Mouse (Mus musculus) megakaryocyte progenitor cell, adult 5-6 weeks (primary cell): ENCODE results near the gene Ano7. TPM values are rescaled to one million over a fixed set of nuclear protein-coding genes. Genes with fewer than 3 reads are reported as not detected.

Source experiments
- ATAC-seq: replicated peaks from 2 replicates; pipeline ENCODE4 v1.8.0; 2016; ENCODE audit warnings: mild to moderate bottlenecking, moderate TSS enrichment, inconsistent platforms; ENCODE audit not compliant: poor library complexity
- total RNA-seq, 2 experiments: library from RNA; stranded (forward) in 1 of 2; stranded (reverse) in 1 of 2; fragments of 157-497, 149-512 nt in 1 of 2; fragments of 200-1000 nt in 1 of 2; gene quantifications; 2 replicates each; pipeline versions ENCODE4 v1.2.3 to v1.2.4; 2015 to 2017

Ano7 gene
- total RNA-seq (2015): 0.05 and 1.1 TPM in 2 replicates
- 0.33 TPM in 1 of 2 replicates, not detected in the other for total RNA-seq (2017)

DNA sequence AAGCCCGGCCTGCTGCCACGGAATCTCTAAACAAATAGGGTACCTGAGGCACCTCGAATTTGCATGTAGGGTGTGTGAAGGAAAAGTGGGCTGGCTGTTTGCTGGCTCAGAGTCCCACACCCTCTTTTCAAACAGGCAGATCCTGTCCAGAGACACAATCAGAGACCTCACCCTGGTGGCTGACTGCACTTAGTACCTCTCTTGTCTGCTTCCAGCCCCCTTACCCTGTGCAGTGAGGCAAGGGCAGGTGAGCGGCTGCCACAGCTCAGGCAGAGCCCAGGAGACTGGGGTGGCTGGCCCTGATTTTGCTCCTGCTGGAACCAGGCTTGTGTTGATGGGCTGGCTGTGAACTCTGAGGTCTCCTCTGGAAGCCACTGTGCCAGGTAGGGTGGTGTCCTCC, at the start of gene Ano7:
Ano7 (plus strand) TSS at position 266 of the 400 bp plus-strand sequence.
- no peak for ATAC-seq

DNA sequence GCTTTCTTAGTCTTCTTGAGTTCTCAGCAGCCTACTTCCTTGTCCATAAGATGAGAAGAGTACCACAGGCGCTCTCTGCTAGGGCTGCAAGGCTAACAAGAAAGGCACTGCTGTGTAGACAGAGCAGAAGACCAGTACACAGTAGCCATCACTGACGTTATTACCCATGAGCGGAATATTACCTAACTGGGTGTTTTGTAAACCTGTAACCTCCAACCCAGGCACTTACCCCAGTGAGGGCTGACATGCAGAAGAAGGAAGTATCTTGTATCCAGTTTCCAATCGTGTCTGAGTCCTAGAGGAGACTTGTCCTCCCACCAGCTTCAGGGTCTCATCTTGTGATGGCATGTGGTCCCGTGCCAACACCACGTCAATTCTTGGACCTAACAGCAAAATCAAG, 49.8 kb upstream of the Ano7 start:
- peak; percentile 73 for ATAC-seq

DNA sequence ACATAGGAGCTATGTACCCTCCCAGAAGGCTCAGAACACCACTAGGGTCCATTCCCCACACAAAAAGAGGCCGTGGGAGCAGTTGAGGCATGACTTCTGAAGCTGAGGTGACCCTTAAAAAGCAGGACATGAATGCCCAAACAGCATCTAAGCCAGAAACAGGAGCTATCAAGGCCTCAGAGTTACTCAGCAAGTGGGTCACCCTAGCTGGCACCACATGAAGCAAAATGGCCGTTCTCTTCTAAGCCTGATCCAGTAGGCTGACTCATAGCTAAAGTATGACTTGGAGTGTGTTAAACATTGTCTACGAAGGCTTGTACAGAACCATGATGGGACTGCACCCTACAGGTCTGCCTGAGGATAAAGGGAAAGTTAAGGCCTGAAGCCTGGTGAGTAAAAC, 47.3 kb upstream of the Ano7 start:
- no peak for ATAC-seq

DNA sequence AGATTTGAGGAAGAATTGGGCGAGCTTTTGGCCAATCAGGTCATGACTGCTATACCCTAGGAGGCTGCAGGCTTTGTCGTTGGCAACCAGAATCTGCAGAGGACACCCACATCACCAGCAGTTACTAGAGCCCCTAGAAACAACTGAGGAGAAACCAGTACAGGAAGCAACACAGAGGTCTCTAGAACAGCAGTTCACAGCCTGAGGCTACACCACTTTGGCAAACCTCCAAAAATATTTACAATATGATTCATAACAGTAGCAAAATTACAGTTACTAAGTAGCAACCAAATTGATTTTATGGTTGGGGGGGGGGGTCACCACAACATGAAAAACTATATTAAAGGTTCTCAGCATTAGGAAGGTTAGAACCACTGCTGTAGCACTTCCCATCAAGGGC, 39.1 kb upstream of the Ano7 start:
- no peak for ATAC-seq

DNA sequence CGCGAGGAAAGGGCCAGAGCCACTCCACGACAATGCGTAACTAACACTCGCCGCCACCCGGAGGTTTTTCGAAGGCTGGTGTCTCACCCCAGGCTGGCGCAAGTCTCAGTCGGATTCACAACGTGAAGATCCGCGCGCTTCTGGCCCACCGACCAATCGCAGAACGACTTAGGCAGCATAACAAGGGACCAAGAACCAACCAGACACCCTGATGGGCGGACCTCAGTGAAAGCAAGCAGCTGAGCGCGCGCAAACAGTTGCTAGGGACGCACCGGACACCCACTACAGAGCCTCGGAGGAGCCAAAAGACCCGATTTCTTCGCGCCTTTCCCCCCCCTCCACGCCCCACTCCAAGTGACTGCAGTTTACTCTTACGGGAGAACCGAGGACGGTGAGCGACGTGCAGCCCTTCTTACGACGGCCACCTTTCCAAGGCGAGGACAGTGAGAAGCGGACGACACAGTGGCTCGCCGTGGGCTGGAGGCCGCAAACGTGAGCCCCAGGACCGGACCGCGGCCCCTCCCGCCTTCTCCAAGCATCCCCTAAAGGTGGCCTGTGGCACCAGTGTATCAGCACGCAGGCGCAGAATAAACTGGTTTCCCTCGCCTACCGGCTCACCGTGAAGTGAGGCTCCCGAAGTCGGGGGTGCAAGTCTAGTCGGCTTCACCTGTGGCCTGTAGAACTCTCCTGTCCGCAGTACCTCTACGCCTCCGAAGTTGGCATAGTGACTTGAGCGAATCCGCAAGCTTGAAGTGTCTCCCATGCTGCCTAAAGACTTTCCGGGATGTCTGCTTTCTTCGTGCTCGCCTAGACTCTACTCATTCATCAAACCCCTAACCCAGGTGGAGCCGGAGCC, 30.9 kb upstream of the Ano7 start, which contains the start of the genes Ppp1r7 and Pask:
Ppp1r7 (plus strand) TSS at position 207 of the 856 bp plus-strand sequence.
Pask (minus strand) TSS at position 835 of the 856 bp plus-strand sequence.
- peak; percentile 89 for ATAC-seq

DNA sequence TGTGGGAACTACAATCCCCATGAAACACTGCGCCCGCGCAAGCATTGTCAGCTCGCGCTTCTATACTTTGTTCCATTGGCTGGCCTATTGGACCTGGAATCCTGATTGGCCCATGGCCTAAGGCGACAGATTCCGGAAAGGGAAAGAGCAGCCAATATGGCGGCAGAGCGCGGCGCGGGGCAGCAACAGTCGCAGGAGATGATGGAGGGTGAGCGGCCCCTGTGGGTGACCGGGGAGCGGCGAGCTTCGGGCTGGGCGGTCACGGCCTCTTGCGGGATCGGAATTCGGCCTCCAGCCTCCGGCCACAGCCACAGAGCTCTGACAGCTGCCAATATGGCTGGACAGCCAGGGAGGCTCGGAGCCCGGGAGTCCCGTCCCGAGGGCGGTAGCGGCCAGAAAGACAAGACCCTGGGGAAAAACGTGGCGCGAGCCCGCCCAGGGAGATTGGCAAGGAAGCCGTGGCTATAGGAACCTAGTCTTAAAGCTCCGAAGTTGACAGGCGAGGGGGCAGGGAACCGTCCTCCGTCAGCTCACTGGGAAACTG, 30.2 kb upstream of the Ano7 start:
- ATAC-seq: peak; percentile 85

DNA sequence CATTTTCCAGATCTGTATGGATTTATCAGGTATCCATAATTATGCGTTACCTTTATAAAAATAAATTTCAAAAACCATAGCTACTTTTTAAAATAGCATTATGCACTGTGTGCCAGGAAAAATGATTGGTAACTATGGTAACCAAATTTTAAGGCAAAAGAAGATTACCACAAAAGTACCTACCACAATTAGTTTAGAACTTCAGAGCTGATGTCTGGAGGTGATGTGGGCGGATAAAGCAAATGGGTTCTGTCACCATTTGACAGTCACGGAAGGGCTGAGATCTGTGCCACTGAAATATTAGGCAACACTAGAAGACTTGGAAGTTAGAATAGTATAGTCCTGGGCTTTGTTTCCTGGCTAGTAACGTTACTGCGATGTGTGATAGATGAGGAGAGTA, 26.6 kb upstream of the Ano7 start:
- ATAC-seq: no peak

DNA sequence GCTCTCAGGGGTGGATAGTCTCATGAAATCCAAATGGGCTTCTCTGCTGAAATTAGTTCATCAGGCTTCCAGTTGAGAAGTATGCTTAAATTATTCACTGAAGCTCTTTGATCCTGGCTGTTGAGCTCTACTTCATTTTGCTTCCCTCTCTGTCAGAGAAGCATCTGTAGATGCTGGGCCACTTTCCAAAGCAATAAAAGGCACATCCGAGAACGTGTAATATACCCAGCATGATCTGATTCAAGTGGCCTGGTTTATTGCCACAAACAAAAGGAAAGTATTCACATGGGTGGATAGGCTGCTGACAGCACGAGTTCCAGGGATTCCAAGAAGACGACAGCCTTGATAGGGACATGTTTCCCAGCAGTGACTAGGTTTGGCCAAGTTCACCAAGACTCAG, 24.0 kb upstream of the Ano7 start:
- ATAC-seq: no peak

DNA sequence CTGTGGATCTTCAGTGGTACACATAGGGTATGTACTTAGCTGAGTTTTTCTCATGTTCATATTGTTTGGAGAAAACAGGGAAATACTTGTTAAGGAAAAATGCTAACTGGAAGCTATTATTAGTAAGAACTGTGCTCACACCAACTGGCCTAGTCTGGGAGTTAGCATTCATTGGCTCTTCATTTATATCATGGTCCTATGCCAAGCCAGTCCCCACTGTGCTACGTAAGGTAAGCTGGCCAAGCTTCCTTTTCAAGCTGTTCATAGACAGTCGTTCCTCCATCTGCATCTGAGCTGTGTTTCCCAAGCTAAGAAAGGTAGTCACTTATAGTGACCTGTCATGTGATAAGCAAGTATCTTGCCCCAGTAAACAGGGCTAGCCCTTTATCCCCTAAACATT, 21.0 kb upstream of the Ano7 start:
- no peak for ATAC-seq

DNA sequence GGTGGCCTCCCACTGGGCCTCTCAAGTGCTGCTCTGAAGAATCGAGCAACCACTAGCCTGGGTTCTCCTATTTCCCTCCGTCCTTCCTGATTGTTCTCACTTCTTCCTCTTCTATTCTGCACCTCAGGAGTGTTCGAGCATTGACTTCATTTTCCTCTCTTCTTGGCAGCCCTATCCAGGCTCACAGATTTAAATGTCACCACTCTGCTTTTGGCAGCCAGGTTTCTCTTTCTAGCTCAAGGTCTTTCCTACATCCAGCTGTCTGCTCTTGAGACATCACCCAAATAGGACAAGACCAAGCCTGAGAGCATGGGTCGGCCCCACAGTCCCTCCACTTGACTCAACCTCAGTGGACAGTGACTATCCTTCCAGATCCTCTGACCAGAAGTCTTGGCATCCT, 11.1 kb upstream of the Ano7 start:
- ATAC-seq: no peak

DNA sequence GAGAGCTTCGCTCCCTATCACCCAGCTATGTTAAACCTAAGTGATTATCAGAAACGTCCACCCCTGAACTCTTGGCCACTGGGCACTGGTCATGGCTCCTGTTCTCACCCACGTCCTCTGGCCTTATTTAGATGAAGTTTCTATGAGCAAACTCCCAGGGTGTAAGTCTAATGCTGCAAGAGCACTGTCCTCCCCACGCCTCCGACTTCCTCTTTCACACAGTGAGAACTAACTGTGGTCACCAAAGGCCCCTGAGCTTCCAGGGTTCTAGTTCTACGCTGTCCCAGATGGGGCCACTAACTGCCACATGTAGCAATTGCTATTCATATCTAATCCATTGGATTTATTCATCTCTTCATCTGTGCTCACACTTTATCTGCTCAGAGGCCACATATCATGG, 8.1 kb upstream of the Ano7 start:
- ATAC-seq: peak; percentile 65

DNA sequence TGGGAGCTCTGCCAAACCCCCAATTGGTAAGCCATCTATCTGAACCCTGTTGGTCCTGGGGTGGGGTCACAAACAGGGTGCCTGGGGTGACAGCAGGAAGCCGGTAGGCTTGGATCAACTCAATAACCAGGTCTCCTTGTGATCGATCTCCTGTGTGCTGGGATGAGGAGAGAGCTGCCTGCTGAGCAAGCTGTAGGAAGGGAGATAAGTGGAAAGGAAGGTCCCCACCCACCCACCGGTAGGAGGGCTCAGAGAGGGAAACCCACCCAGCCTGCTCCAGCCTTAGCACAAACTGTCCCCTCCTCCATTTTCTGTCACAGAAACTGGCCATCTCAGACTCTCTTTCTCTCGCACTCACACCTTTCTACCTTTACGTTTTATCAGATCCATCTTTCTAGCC, 3.6 kb downstream of the Ano7 start:
- no peak for ATAC-seq

DNA sequence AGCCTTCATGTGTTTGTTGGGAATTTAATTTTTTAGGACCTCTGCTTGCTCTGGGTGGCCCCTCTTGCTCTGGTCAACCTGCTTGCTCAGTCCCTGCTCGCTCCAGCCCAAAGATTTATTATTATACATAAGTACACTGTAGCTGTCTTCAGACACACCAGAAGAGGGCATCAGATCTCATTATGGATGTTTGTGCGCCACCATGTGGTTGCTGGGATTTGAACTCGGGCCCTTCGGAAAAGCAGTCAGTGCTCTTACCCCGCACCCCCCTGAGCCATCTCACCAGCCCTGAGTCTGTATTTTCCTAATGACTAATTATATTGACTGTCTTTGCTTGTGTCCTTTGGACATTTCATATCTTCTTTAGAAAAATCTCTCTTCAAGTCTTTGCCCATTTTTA, 5.4 kb downstream of the Ano7 start:
- ATAC-seq: no peak

DNA sequence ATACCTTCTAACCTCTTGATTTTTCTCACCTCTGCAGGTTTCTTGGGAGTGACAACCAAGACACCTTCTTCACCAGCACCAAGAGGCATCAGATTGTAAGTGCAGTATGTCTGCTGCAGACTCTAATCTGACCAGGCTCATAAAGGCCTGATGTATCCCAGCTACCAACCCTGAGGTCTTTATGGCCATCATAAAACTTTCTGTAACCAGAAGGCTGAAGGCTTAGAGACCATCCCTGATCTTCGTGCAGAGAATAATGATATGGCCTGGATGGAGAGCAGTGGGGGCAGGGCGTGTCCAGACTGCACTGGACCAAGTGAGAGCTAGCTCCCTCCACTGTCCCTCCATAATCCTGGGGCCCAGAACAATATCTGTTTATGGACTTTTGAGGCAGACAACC, 13.5 kb downstream of the Ano7 start:
- no peak for ATAC-seq

DNA sequence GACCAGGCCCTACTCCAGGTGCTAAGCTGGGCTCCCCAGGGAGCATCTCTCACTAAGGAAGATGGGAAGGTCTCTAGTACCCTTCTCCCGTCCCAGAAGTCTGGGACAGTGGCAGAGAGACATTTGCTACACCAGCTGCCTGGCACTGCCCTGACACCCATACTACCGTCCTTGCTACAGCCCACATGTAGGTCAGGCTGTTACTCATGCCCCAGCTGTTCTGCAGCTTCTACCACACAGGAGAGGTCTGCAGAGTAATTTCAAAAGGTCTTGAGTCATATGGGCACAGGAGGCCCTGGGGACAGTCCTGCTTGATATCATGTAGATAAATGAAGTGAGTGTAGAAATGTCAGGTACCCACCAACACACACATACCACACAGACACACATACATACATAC, 15.2 kb downstream of the Ano7 start:
- ATAC-seq: no peak

DNA sequence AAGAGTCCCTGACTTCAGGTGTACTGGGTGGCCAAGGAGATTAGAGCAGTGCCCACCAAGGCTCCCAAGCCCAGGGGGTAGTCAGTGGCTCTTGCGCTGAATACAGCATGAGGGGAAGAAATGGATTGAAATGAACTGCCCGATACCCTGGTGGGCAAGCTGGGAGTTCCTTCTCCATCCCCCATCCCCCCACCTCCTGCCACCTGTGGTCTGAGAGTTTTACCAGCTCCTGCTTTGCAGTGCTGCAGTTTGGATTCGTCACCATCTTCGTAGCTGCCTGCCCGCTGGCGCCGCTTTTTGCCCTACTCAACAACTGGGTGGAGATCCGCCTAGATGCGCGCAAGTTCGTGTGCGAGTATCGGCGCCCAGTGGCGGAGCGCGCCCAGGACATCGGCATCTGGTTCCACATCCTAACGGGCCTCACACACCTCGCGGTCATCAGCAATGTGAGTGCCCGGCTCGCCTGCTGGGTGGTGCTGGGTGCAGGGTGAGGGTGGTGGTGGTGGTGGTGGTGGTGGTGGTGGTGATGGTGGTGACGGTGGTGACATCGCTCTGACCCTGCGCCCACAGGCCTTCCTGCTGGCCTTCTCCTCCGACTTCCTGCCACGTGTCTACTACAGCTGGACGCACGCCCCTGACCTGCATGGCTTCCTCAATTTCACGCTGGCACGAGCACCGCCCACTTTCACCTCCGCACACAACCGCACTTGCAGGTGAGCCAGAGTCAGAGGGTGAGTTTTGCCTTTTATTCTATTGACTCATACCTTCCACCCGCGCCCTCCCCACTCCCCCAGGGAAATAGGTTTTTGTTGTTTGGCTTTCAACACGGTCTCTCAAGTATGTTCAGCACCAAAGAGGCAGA, 27.7 kb downstream of the Ano7 start:
- ATAC-seq: peak; percentile 61

DNA sequence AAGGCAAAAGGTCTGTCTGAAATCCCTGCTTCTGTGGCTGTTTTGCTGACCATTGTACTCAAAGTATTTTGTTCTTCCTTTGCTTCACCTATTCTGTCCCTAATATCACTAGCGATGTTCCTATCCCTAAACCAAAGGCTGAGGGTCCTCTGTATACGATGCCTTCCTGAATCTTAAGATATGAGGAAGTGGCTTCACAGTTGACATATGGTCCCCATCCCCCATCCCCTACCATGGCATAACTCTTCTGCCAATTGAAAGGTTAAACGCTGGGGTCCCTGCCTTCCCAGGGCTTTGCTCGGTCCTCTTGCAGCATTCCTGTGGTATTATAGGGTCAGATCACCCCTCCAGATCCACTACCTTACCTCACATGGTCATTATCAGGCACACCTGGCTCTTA, 29.7 kb downstream of the Ano7 start:
- ATAC-seq: no peak

DNA sequence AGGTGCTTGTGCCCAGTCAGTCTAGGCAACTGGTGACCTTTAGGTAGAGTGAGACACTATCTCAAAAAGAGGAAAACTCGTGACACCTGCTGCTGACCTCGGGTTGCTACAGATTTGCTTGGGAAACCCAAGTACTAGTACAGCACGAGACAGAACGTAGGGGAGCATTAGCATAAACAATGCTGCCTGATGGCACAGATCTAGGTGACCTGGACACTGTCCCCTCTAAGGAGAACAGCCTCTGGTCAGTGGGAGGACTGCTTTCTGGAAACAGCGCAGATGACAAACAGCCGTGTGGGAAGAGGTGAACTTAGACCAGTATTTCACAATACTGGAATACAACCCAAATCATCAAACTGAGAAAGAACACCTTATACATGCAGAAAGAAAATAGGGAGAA, 58.4 kb downstream of the Ano7 start:
- ATAC-seq: no peak

DNA sequence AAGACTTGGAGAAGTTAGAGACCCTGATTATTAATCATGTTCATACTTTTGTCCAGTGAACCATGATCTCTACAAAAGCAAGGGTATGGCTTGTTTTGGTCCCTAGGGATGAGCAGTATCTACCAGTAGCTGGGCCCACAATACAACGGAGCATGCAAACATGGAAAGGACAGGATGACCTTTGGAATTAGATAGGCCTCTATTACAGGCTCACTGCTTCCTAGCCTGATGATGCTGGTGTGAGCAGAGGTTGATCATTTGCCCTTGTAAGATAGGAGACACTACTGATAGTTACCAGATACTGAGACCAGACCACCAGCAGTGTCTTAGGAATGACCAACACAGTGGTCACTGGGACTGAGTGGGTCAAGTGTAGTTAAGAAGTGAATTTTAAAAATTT, 65.6 kb downstream of the Ano7 start:
- ATAC-seq: no peak

DNA sequence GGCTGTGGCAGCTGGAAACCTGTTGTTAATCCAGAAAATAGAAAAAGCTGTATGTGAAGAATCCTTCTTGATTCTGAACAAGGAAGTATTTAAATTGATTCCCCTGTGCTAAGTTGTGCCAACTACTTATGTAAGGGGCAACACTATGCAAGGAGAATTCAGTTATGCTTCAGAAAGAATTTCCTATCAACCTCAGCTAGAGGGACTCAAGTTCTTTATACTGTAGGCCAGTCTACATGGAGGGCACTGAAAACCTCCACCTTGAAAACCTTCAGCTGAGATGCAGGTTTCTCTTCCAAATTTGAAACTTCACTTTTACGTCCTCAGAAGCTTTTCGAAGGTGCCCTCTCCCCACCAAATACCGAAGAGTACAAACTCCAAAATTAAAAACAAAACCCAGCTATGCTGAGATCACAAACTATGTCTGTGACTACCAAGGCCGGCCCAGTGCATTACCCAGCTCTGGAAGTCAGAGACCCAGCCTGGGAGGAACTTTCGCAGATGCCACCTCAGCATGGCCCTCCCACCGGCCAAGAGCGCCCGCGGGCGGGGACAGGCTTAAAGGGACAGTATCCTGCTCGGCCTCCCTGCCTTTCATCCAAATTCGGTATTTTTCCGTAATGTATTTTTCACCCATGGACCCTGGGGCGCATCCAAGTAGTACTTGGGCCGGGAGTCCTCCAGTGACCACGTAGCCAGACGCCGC, 70.8 kb downstream of the Ano7 start:
- ATAC-seq: peak; percentile 83
